Mouse (Mus musculus) embryonic facial prominence, embryonic 14.5 days (tissue): ENCODE results near the gene Igfbp5. TPM values are rescaled to one million over a fixed set of nuclear protein-coding genes. Genes with fewer than 3 reads are reported as not detected.

Source experiments
- ATAC-seq: fragments of 200-750 bp; cut with Nextera tagmentation; 2 replicates; pipeline ENCODE4 v1.8.0; 2017; ENCODE audit warnings: low read depth, moderate number of reproducible peaks, moderate TSS enrichment
- DNase-seq: peaks from one replicate; pipeline ENCODE4 v3.0.0-alpha.2; 2015; ENCODE audit warnings: low spot score
- H3K27ac ChIP-seq: fragments of 300-500 bp; sonication (generic); replicated peaks from 2 replicates; pipeline ENCODE4 v1.5.1; 2014; ENCODE audit warnings: low read depth, mild to moderate bottlenecking, low read length, moderate library complexity
- H3K27me3 ChIP-seq: fragments of 300-500 bp; sonication (generic); replicated peaks from 2 replicates; pipeline ENCODE4 v1.6.1; 2014; ENCODE audit warnings: low read length; ENCODE audit not compliant: control insufficient read depth, insufficient read depth
- H3K36me3 ChIP-seq: fragments of 300-500 bp; sonication (generic); 2 replicates; pipeline ENCODE4 v1.6.1; 2014; ENCODE audit warnings: low read length, mixed read lengths; ENCODE audit not compliant: control insufficient read depth, insufficient read depth
- H3K4me1 ChIP-seq: fragments of 300-500 bp; sonication (generic); 2 replicates; pipeline ENCODE4 v1.6.1; 2014; ENCODE audit warnings: antibody characterized with exemption, low read length; ENCODE audit not compliant: control insufficient read depth, insufficient read depth
- H3K4me2 ChIP-seq: fragments of 300-500 bp; sonication (generic); 2 replicates; pipeline ENCODE4 v1.6.1; 2014; ENCODE audit warnings: low read depth, mild to moderate bottlenecking, low read length, moderate library complexity, mixed read lengths
- H3K4me3 ChIP-seq: fragments of 300-500 bp; sonication (generic); 2 replicates; pipeline ENCODE4 v1.5.1; 2014; ENCODE audit warnings: low read depth, mild to moderate bottlenecking, low read length
- H3K9ac ChIP-seq: fragments of 300-500 bp; sonication (generic); 2 replicates; pipeline ENCODE4 v1.6.1; 2014; ENCODE audit warnings: low read depth, mild to moderate bottlenecking, low read length, moderate library complexity, mixed read lengths
- H3K9me3 ChIP-seq: fragments of 300-500 bp; sonication (generic); 2 replicates; pipeline ENCODE4 v1.6.1; 2016; ENCODE audit warnings: low read length; ENCODE audit not compliant: control insufficient read depth
- WGBS: fragments of 180-500 bp; shearing (Covaris S2); extraction: QIAGEN DNeasy Blood & Tissue Kit; methylation state at CpG from one replicate; pipeline ENCODE4 v1.1.7; 2014; 5-methylcytosine and 5-hydroxymethylcytosine counted together
- polyA plus RNA-seq: library from polyadenylated mRNA; unstranded; fragments of >200 nt; fragmentation: Nextera tagmentation; extraction: Ambion mirVana; gene quantifications from 2 replicates; pipeline ENCODE4 v1.2.1, GENCODE M21; 2014

Igfbp5 gene
- polyA plus RNA-seq, 1 experiment from 2014 or later = 131 TPM

- no peaks in the 10 kb centered on the region for H3K27me3 ChIP-seq
- H3K36me3 ChIP-seq = peaks cover 14% of the 10 kb centered on the region
- 94% methylated on average over 5 of the region's 5 CpGs for WGBS
- peaks cover 36% of the 10 kb centered on the region for H3K4me1 ChIP-seq
- H3K27ac ChIP-seq = no peak overlapping the region
- DNase-seq (no peak), ATAC-seq (no peak)
- H3K4me3 ChIP-seq = no peak overlapping the region
- no peak overlapping the region for H3K4me2 ChIP-seq
- H3K9me3 ChIP-seq = 0 out of 2 replicates have a peak, but pooled peaks cover 3% of the 10 kb centered on the region
- H3K9ac ChIP-seq = no peak overlapping the region
These were observed 45.8 kb downstream of the Igfbp5 start for GRCm38 (mm10) chr1:72828843-72829242.

GRCm38 (mm10) chr1:72827411-72828315 is 47.0 kb downstream of the Igfbp5 start:
- peak overlapping the region; percentile 74 for H3K4me3 ChIP-seq
- 26% methylated on average over 12 of the region's 12 CpGs for WGBS

GRCm38 (mm10) chr1:72826931-72827330 is 47.8 kb downstream of the Igfbp5 start:
- ATAC-seq (no peak), DNase-seq (no peak)
- H3K4me2 ChIP-seq = peak overlapping the region; percentile 99
- peak overlapping the region; percentile 79 for H3K27ac ChIP-seq
- H3K27me3 ChIP-seq = no peaks in the 10 kb centered on the region
- H3K9ac ChIP-seq = peak overlapping the region; percentile 78
- H3K4me3 ChIP-seq = peak overlapping the region; percentile 74
- WGBS = 5% methylated on average over 7 of the region's 7 CpGs
- peaks cover 21% of the 10 kb centered on the region for H3K4me1 ChIP-seq
- peaks cover 11% of the 10 kb centered on the region for H3K36me3 ChIP-seq
- 0 out of 2 replicates have a peak, but pooled peaks cover 3% of the 10 kb centered on the region for H3K9me3 ChIP-seq

More at GRCm38 (mm10) chr1:72827411-72828315, 47.0 kb downstream of the Igfbp5 start:
- peak overlapping the region; percentile 78 for H3K9ac ChIP-seq
- peak; percentile 23 for ATAC-seq
- H3K36me3 ChIP-seq = peaks cover 14% of the 10 kb centered on the region
- peak overlapping the region; percentile 99 for H3K4me2 ChIP-seq
- H3K27ac ChIP-seq = peak overlapping the region; percentile 79; the same call in 1 of the 2 replicates
- no peaks in the 10 kb centered on the region for H3K27me3 ChIP-seq
- H3K4me1 ChIP-seq = peaks cover 26% of the 10 kb centered on the region
- no peak for DNase-seq
- H3K9me3 ChIP-seq = 0 out of 2 replicates have a peak, but pooled peaks cover 3% of the 10 kb centered on the region

- Histone ChIP-seq H3K27me3 (no peaks in the 10 kb centered on the region), H3K9ac (peak overlapping the region; percentile 78), H3K4me2 (peak overlapping the region; percentile 99), H3K27ac (peak overlapping the region; percentile 79), H3K4me3 (peak overlapping the region; percentile 74), H3K9me3 (0 out of 2 replicates have a peak, but pooled peaks cover 3% of the 10 kb centered on the region), H3K4me1 (peaks cover 21% of the 10 kb centered on the region), H3K36me3 (peaks cover 10% of the 10 kb centered on the region)
- no peak for ATAC-seq
- WGBS = 5% methylated on average over 6 of the region's 6 CpGs
- DNase-seq = peak; percentile 46
These were observed 48.2 kb downstream of the Igfbp5 start for GRCm38 (mm10) chr1:72826446-72826845.

- peaks cover 21% of the 10 kb centered on the region for H3K4me1 ChIP-seq
- H3K36me3 ChIP-seq = peaks cover 5% of the 10 kb centered on the region
- DNase-seq (no peak), ATAC-seq (no peak)
- H3K4me3 ChIP-seq = peak overlapping the region; percentile 74
- H3K27ac ChIP-seq = peak overlapping the region; percentile 79
- H3K27me3 ChIP-seq = no peaks in the 10 kb centered on the region
- peak overlapping the region; percentile 99 for H3K4me2 ChIP-seq
- 10% methylated on average over 4 of the region's 4 CpGs for WGBS
- no peaks in the 10 kb centered on the region for H3K9me3 ChIP-seq
- H3K9ac ChIP-seq = peak overlapping the region; percentile 78
These were observed 48.8 kb downstream of the Igfbp5 start for GRCm38 (mm10) chr1:72825921-72826320.

- ATAC-seq (peak; percentile 39; the same call in 1 of the 2 replicates), DNase-seq (peak; percentile 75)
- WGBS = 0% methylated on average over 20 of the region's 20 CpGs
- H3K36me3 ChIP-seq = no peaks in the 10 kb centered on the region
- peak overlapping the region; percentile 99 for H3K4me2 ChIP-seq
- peak overlapping the region; percentile 74 for H3K4me3 ChIP-seq
- peak overlapping the region; percentile 78 for H3K9ac ChIP-seq
- H3K4me1 ChIP-seq = peaks cover 21% of the 10 kb centered on the region
- H3K27ac ChIP-seq = peak overlapping the region; percentile 79
- H3K27me3 ChIP-seq = no peaks in the 10 kb centered on the region
- no peaks in the 10 kb centered on the region for H3K9me3 ChIP-seq
These were observed 49.4 kb downstream of the Igfbp5 start for GRCm38 (mm10) chr1:72825286-72825685.

GRCm38 (mm10) chr1:72824707-72825101 is 50.0 kb downstream of the Igfbp5 start:
- no peak for DNase-seq
- H3K9ac ChIP-seq = peak overlapping the region; percentile 78

GRCm38 (mm10) chr1:72823751-72824706 is 50.7 kb downstream of the Igfbp5 start, which contains the start of gene Igfbp2:
TSS of gene Igfbp2 (plus strand) at chr1:72824503.
- 4% methylated on average over 33 of the region's 58 CpGs for WGBS
- Histone ChIP-seq H3K9ac (peak within 1 kb of the TSS; percentile 78), H3K4me1 (peaks cover 21% of the 10 kb centered on the region), H3K4me2 (peak within 1 kb of the TSS; percentile 99), H3K27me3 (no peaks in the 10 kb centered on the region), H3K9me3 (no peaks in the 10 kb centered on the region), H3K4me3 (peak within 1 kb of the TSS; percentile 74), H3K36me3 (no peaks in the 10 kb centered on the region), H3K27ac (peak within 1 kb of the TSS; percentile 79)
- DNase-seq (peak; percentile 93), ATAC-seq (peak; percentile 83)

More at GRCm38 (mm10) chr1:72824707-72825101, 50.0 kb downstream of the Igfbp5 start:
- peak overlapping the region; percentile 74 for H3K4me3 ChIP-seq
- H3K36me3 ChIP-seq = no peaks in the 10 kb centered on the region
- peak; percentile 62 for ATAC-seq
- no peaks in the 10 kb centered on the region for H3K9me3 ChIP-seq
- H3K27ac ChIP-seq = peak overlapping the region; percentile 79
- peak overlapping the region; percentile 99 for H3K4me2 ChIP-seq
- H3K4me1 ChIP-seq = peaks cover 21% of the 10 kb centered on the region
- H3K27me3 ChIP-seq = no peaks in the 10 kb centered on the region
- WGBS = under 1% methylated on average over 25 of the region's 37 CpGs
